Mouse (Mus musculus): ENCODE data around the gene Thap11.

Gene Thap11

GRCm38 (mm10) chr8:105900941-105901616 is 46.1 kb downstream of the Thap11 start:
- DNase-seq (ENCODE audit: low spot score), result no peak
